Mouse (Mus musculus) liver, embryonic 14 days (tissue): ENCODE measurements around the gene Nit2. TPM values are rescaled to one million over a fixed set of nuclear protein-coding genes. Genes with fewer than 3 reads are reported as not detected.

Source experiments
- polyA plus RNA-seq: library from polyadenylated mRNA; depleted of rRNA; stranded (reverse); fragments of >200 nt; gene quantifications from 2 replicates; pipeline ENCODE4 v1.2.3, GENCODE M21; 2012; rRNA removed

Nit2 gene
- 15.0 and 17.5 TPM in 2 replicates for polyA plus RNA-seq

DNA sequence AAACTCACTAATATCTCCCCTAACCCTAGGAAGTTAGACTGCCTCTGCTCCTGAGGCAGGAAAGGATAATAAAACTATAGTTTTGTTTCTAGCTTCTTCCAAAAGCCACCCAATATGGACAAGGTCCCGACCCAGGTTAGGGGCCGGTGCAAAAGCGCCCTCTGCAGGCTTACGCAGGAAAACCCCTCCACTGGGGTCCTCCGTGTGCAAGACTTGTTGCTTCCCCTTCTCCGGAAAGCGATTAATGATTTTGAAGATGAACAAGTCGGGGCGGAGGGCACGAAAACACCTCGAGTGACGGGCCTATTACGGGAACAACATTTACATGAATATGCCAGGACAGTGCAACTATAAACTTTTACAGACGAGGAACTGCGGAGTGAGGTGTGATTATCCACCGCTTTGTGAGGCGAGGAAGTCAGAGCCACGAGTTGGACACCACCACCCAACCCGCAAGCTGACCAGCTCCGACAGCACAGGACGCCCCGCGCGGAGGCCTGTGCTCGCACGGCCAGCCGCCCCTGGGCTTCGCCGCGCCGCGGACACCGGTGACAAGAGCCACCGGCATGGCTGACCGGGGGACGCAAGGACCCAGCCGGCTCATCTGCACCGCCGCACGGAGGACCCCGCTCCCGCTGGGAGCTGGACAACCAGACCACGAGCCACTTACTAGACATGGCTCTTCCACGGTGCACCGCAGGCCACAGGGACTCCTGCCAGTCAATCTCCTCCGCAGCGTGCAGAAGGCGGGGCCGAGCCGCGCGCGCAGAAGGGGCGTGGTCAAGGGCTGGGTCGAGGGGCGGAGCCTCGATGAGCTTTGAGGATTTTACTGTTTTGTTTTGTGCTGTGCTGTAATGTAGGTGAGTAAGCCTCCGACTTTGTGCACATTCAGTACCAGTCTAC, at the start of gene Nit2:
Nit2 (minus strand) TSS at position 731 of the 903 bp plus-strand sequence.

DNA sequence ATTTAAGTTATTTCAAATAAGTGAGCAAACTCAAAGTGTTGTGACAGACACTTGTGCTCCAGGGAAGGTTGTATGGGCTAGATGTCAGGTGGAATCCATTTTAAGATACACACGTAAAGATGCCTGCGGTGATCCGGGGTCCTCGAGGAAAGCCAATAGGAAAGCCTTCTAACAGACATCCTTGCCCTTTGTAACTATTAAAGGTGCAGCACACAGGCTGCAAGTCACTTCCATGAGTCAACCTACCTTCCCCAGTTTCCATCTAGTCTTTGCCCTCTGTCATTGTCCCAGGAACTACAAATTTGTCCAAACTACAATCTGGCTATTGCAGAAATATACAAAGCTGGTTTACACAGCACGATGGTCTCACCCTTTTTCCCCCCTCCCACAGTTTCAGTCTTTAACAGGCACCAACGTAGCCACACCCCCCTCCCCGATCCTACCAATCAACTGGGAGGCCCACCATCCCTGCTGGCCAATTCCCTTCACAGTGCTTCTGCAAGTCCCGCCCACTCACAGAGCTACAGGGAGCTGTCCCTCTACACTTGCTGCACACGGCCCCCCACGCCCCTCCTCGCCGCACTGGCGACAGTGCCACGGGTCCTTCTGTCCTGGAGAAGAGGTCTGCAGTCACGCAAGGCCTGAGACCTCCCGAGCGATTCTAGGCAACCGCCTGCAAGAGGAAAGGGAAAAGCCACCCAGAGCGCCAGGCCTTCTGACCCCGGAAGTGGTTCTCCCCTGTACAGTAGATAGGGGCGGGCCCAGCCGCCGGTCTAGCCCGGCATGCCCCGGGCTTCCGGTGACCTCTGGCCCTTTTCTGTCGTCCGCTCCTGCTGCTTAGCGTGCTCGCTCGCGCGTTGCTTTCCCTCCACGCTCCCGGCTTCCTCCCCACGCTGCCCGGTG, 46.0 kb downstream of the Nit2 start, which contains the start of gene Tomm70a:
Tomm70a (plus strand) TSS at position 791 of the 903 bp plus-strand sequence.

Other genes with a start within 250 kb of the Nit2 start
- gene Lnp1, start 239.3 kb downstream of the Nit2 start, polyA plus RNA-seq: not detected in 2 replicates
- 0.02 and 0.06 TPM in 2 replicates for gene Tmem45a2, start 96.0 kb downstream of the Nit2 start, polyA plus RNA-seq
- 17.7 and 20.0 TPM in 2 replicates for gene Tomm70a, start 45.6 kb downstream of the Nit2 start, polyA plus RNA-seq
- gene Tbc1d23, start 64.2 kb upstream of the Nit2 start, polyA plus RNA-seq: 7.4 and 7.9 TPM in 2 replicates
- gene Tmem30c, start 125.5 kb upstream of the Nit2 start, polyA plus RNA-seq: 0.01 TPM in 2 replicates
- gene Filip1l, start 185.8 kb upstream of the Nit2 start, polyA plus RNA-seq: 2.7 and 2.9 TPM in 2 replicates